Mouse (Mus musculus) E14TG2a.4 (cell line): ENCODE data around the gene Fmn2.

Experiments
- CTCF ChIP-seq: conservative IDR thresholded peaks from 2 replicates; pipeline ENCODE4 v1.5.1; 2014; ENCODE audit warnings: low read length
- POU5F1 ChIP-seq: IDR thresholded peaks from 2 replicates; pipeline ENCODE4 v1.6.1; 2014; ENCODE audit warnings: low read length, borderline replicate concordance

DNA sequence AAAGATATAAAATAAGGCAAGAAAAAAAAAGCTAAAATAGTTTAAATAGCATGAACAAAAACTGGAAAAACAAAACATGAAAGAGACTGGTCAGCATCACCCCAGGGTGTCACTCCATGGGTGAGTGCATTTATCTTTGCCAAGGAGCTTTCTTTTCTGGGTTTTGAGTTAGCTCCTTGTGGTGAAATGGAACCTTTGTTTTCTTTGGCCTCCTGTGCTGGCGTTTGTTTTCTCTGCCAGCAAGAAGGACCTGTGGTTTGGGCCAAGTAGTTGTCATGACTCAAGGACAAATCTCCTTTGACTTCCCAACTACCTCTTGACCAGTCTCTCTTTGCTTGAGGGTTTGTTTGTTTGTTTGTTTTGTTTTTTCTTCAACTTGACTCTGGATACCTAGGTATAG lies 119.9 kb downstream of the Fmn2 start:
- TF ChIP-seq CTCF, result no peak
- TF ChIP-seq POU5F1, result no peak
